Mouse (Mus musculus) olfactory bulb, adult 2 months (tissue): ENCODE measurements around the gene Krt1. TPM values are rescaled to one million over a fixed set of nuclear protein-coding genes. Genes with fewer than 3 reads are reported as not detected.

Source experiments
- H3K27ac ChIP-seq: fragments of 200-500 bp; 2 replicates; pipeline ENCODE4 v1.5.1; 2012; ENCODE audit warnings: low read depth, low read length; ENCODE audit not compliant: insufficient read depth
- H3K4me1 ChIP-seq: fragments of 200-500 bp; 2 replicates; pipeline ENCODE4 v1.6.1; 2012; ENCODE audit warnings: low read length; ENCODE audit not compliant: control insufficient read depth, insufficient read depth
- H3K4me3 ChIP-seq: fragments of 200-500 bp; 2 replicates; pipeline ENCODE4 v1.5.1; 2012; ENCODE audit warnings: mild to moderate bottlenecking, low read depth, low read length, moderate library complexity; ENCODE audit not compliant: insufficient read depth
- CTCF ChIP-seq: fragments of 200-500 bp; IDR thresholded peaks from 2 replicates; pipeline ENCODE4 v1.5.1; 2012; ENCODE audit warnings: low read depth, mild to moderate bottlenecking, low read length, moderate library complexity; ENCODE audit not compliant: insufficient read depth
- POLR2A ChIP-seq: fragments of 200-500 bp; IDR thresholded peaks from 2 replicates; pipeline ENCODE4 v1.6.1; 2012; ENCODE audit warnings: mild to moderate bottlenecking, low read depth, low read length, moderate library complexity; ENCODE audit not compliant: insufficient read depth
- WGBS: fragments of 180-500 bp; shearing (Covaris S2); methylation state at CpG from one replicate; pipeline ENCODE4 v1.1.7; 2018; 5-methylcytosine and 5-hydroxymethylcytosine counted together
- polyA plus RNA-seq: library from polyadenylated mRNA; stranded (reverse); fragments of >200 nt; gene quantifications from 2 replicates; pipeline ENCODE4 v1.2.4, GENCODE M21; 2012; ENCODE audit warnings: low replicate concordance; ENCODE audit not compliant: missing spikeins, insufficient read depth, insufficient read length

Gene Krt1
- polyA plus RNA-seq, 1 experiment: not detected

GRCm38 (mm10) chr15:101860421-101861130 is 10.0 kb upstream of the Krt1 start:
- Histone ChIP-seq H3K4me3 (no peak overlapping the region), H3K4me1 (peaks cover 10% of the 10 kb centered on the region), H3K27ac (no peak overlapping the region)
- 75% methylated on average over 13 of the region's 13 CpGs for WGBS
- TF ChIP-seq POLR2A: no peak
- TF ChIP-seq CTCF: no peak

GRCm38 (mm10) chr15:101859735-101860170 is 9.2 kb upstream of the Krt1 start:
- 1% methylated on average over 33 of the region's 33 CpGs for WGBS
- peak overlapping the region; percentile 52 for H3K4me3 ChIP-seq
- peaks cover 11% of the 10 kb centered on the region for H3K4me1 ChIP-seq
- no peak overlapping the region for H3K27ac ChIP-seq
- no peak for TF ChIP-seq POLR2A
- no peak for TF ChIP-seq CTCF

- no peak overlapping the region for H3K4me3 ChIP-seq
- 34% methylated on average over 11 of the region's 11 CpGs for WGBS
- no peak overlapping the region for H3K27ac ChIP-seq
- TF ChIP-seq POLR2A: no peak
- TF ChIP-seq CTCF: no peak
- peaks cover 19% of the 10 kb centered on the region for H3K4me1 ChIP-seq
Measured at GRCm38 (mm10) chr15:101858673-101859425, 8.3 kb upstream of the Krt1 start.

- TF ChIP-seq CTCF (no peak), POLR2A (no peak)
- Histone ChIP-seq H3K27ac (no peak overlapping the region), H3K4me1 (peaks cover 20% of the 10 kb centered on the region), H3K4me3 (no peak overlapping the region)
- 80% methylated on average over 5 of the region's 5 CpGs for WGBS
Measured at GRCm38 (mm10) chr15:101856696-101857095, 6.1 kb upstream of the Krt1 start.

GRCm38 (mm10) chr15:101855732-101856131 is 5.1 kb upstream of the Krt1 start:
- no peak for TF ChIP-seq POLR2A
- TF ChIP-seq CTCF: no peak
- WGBS: 75% methylated on average over 3 of the region's 3 CpGs

GRCm38 (mm10) chr15:101854294-101854693 is 3.7 kb upstream of the Krt1 start:
- 37% methylated on average over 5 of the region's 5 CpGs for WGBS
- Histone ChIP-seq H3K27ac (no peak overlapping the region), H3K4me1 (peaks cover 15% of the 10 kb centered on the region)

More at GRCm38 (mm10) chr15:101855732-101856131, 5.1 kb upstream of the Krt1 start:
- no peak overlapping the region for H3K4me3 ChIP-seq
- H3K4me1 ChIP-seq: peaks cover 20% of the 10 kb centered on the region
- H3K27ac ChIP-seq: no peak overlapping the region

GRCm38 (mm10) chr15:101852571-101852970 is 2.0 kb upstream of the Krt1 start:
- no peak for TF ChIP-seq CTCF
- no peak for TF ChIP-seq POLR2A
- WGBS: 24% methylated on average over 5 of the region's 5 CpGs
- H3K4me1 ChIP-seq: peaks cover 10% of the 10 kb centered on the region
- no peak overlapping the region for H3K27ac ChIP-seq
- no peak overlapping the region for H3K4me3 ChIP-seq

More at GRCm38 (mm10) chr15:101854294-101854693, 3.7 kb upstream of the Krt1 start:
- H3K4me3 ChIP-seq: no peak overlapping the region
- no peak for TF ChIP-seq CTCF
- TF ChIP-seq POLR2A: no peak

- peak overlapping the region; percentile 87 for H3K27ac ChIP-seq
- peak overlapping the region; percentile 73 for H3K4me3 ChIP-seq
- H3K4me1 ChIP-seq: peaks cover 10% of the 10 kb centered on the region
- under 1% methylated on average over 33 of the region's 37 CpGs for WGBS
- TF ChIP-seq CTCF (no peak), POLR2A (peak; percentile 31; the same call in 1 of the 2 replicates)
Measured at GRCm38 (mm10) chr15:101845971-101846403, 4.6 kb downstream of the Krt1 start.

- WGBS: 73% methylated on average over 9 of the region's 9 CpGs
- Histone ChIP-seq H3K4me1 (peaks cover 10% of the 10 kb centered on the region), H3K4me3 (no peak overlapping the region), H3K27ac (no peak overlapping the region)
- no peak for TF ChIP-seq POLR2A
- no peak for TF ChIP-seq CTCF
Measured at GRCm38 (mm10) chr15:101843192-101843591, 7.4 kb downstream of the Krt1 start.
